Mouse (Mus musculus): ENCODE measurements at regions not wholly inside any gene's neighbourhood (a gene's known extent, or its start where the extent isn't known, plus 50 kb on each side); places are given as distances from the start of the nearest gene placed in this dataset.
A peak's percentile ranks its signal among the peaks of the same experiment; 100 is the strongest.

- DNase-seq, result peak; percentile 33
These were observed 967.4 kb upstream of the Epha7 start for GRCm38 (mm10) chr4:27845521-27845920.

- DNase-seq, result no peak
These were observed 966.8 kb upstream of the Epha7 start for GRCm38 (mm10) chr4:27846106-27846622.

- DNase-seq, result no peak
These were observed 956.8 kb upstream of the Epha7 start for GRCm38 (mm10) chr4:27856086-27856485.

GRCm38 (mm10) chr4:27887262-27887954 is 925.5 kb upstream of the Epha7 start:
- DNase-seq, result no peak

- DNase-seq, result no peak
These were observed 916.5 kb upstream of the Epha7 start for GRCm38 (mm10) chr4:27896396-27896795.

- no peak for DNase-seq
These were observed 867.6 kb upstream of the Epha7 start for GRCm38 (mm10) chr4:27945351-27945750.

- DNase-seq, result no peak
These were observed 867.2 kb upstream of the Epha7 start for GRCm38 (mm10) chr4:27945768-27946167.

GRCm38 (mm10) chr4:27949970-27950717 is 862.8 kb upstream of the Epha7 start:
- no peak for DNase-seq

GRCm38 (mm10) chr4:27965046-27965681 is 847.8 kb upstream of the Epha7 start:
- peak; percentile 63 for DNase-seq

- no peak for DNase-seq
These were observed 842.4 kb upstream of the Epha7 start for GRCm38 (mm10) chr4:27970569-27970968.

- DNase-seq, result no peak
These were observed 833.6 kb upstream of the Epha7 start for GRCm38 (mm10) chr4:27979210-27979771.

GRCm38 (mm10) chr4:27979781-27980180 is 833.1 kb upstream of the Epha7 start:
- DNase-seq, result no peak

GRCm38 (mm10) chr4:27981309-27981708 is 831.6 kb upstream of the Epha7 start:
- no peak for DNase-seq

- DNase-seq, result no peak
These were observed 824.9 kb upstream of the Epha7 start for GRCm38 (mm10) chr4:27987986-27988423.

GRCm38 (mm10) chr4:27994411-27994810 is 818.5 kb upstream of the Epha7 start:
- no peak for DNase-seq

GRCm38 (mm10) chr4:28001818-28002476 is 811.0 kb upstream of the Epha7 start:
- DNase-seq, result peak; percentile 20
